Mouse (Mus musculus) Patski (cell line): ENCODE measurements around the gene Snx4. TPM values are rescaled to one million over a fixed set of nuclear protein-coding genes. Genes with fewer than 3 reads are reported as not detected.

Experiments used
- ATAC-seq: fragments of 100-300 bp; one replicate; pipeline ENCODE4 v1.8.0; 2021
- CTCF ChIA-PET: fragments of 350-600 bp; sonication (Branson Sonifier 250); formaldehyde crosslinking; loops from one replicate; lab custom pipeline; 2022; ENCODE audit warnings: inconsistent platforms; lab: Charles Lee
- POLR2A ChIA-PET: fragments of 350-600 bp; sonication (Branson Sonifier 250); formaldehyde crosslinking; loops from one replicate; lab custom pipeline; 2022; ENCODE audit warnings: antibody characterized with exemption, inconsistent platforms; lab: Charles Lee
- DNase-seq: peaks from one replicate; pipeline ENCODE4 v3.0.0-alpha.2; 2011; ENCODE audit warnings: low read depth, low spot score
- H3K27me3 ChIP-seq: fragments of 371-371 bp; one replicate; pipeline ENCODE4 v1.5.1; 2021
- CTCF ChIP-seq: fragments of 100-300 bp; IDR thresholded peaks from one replicate; pipeline ENCODE4 v1.5.1; 2021
- in situ Hi-C: fragments of 300-500 bp; cut with MboI; formaldehyde crosslinking; loops from 3 replicates; pipeline ENCODE4 v1.11.1; 2018; ENCODE audit warnings: low pct_unique_long_range_greater_than_20kb, mixed read lengths
- polyA plus RNA-seq: library from polyadenylated mRNA; unstranded; gene quantifications from one replicate; pipeline ENCODE4 v1.2.3, GENCODE M21; 2021

Gene Snx4
- polyA plus RNA-seq, 1 experiment from 2014 or later: 80.8 TPM

- ChIA-PET CTCF (no interaction called here), POLR2A (no interaction called here)
- H3K27me3 ChIP-seq: no peaks in the 10 kb centered on the region
- DNase-seq (no peak), ATAC-seq (no peak)
- no peak for TF ChIP-seq CTCF
- in situ Hi-C loops: loop anchor here (10.0 kb wide), 1 partner anchor 437 kb away; no protein-coding TSS in a partner anchor
These were observed 56.5 kb downstream of the Snx4 start for GRCm38 (mm10) chr16:33307761-33308160.

- ChIA-PET POLR2A (no interaction called here), CTCF (no interaction called here)
- TF ChIP-seq CTCF: no peak
- DNase-seq (no peak), ATAC-seq (no peak)
- H3K27me3 ChIP-seq: no peaks in the 10 kb centered on the region
- in situ Hi-C loops: loop anchor here (10.0 kb wide), 1 partner anchor 436 kb away; no protein-coding TSS in a partner anchor
These were observed 57.8 kb downstream of the Snx4 start for GRCm38 (mm10) chr16:33309066-33309465.

GRCm38 (mm10) chr16:33315611-33316010 is 64.4 kb downstream of the Snx4 start:
- DNase-seq (no peak), ATAC-seq (no peak)
- ChIA-PET POLR2A (interaction anchor here (0.5 kb wide), 1 partner anchor 1528 kb away, joined by 6 read pairs; no protein-coding TSS in a partner anchor), CTCF (no interaction called here)
- H3K27me3 ChIP-seq: no peaks in the 10 kb centered on the region
- in situ Hi-C loops: no loop called here
- no peak for TF ChIP-seq CTCF

- ChIA-PET CTCF (no interaction called here), POLR2A (interaction anchor here (0.6 to 0.8 kb wide), 2 partner anchors 102 to 645 kb away, joined by 3 to 6 read pairs; no protein-coding TSS in a partner anchor)
- ATAC-seq (no peak), DNase-seq (no peak)
- TF ChIP-seq CTCF: peak; percentile 36
- in situ Hi-C loops: no loop called here
- no peaks in the 10 kb centered on the region for H3K27me3 ChIP-seq
These were observed 66.4 kb downstream of the Snx4 start for GRCm38 (mm10) chr16:33317646-33318045.

GRCm38 (mm10) chr16:33318059-33318458 is 66.8 kb downstream of the Snx4 start:
- in situ Hi-C loops: no loop called here
- no peak for TF ChIP-seq CTCF
- POLR2A ChIA-PET: interaction anchor here (0.6 to 0.8 kb wide), 2 partner anchors 101 to 644 kb away, joined by 3 to 6 read pairs; no protein-coding TSS in a partner anchor

GRCm38 (mm10) chr16:33325704-33326455 is 74.6 kb downstream of the Snx4 start:
- in situ Hi-C loops: no loop called here
- no peak for DNase-seq
- ChIA-PET CTCF (interaction anchor here (1.6 to 2.8 kb wide), 2 partner anchors 11 to 19 kb away, joined by 4 to 9 read pairs; no protein-coding TSS in a partner anchor), POLR2A (no interaction called here)
- H3K27me3 ChIP-seq: no peaks in the 10 kb centered on the region
- no peak for TF ChIP-seq CTCF
- no peak for ATAC-seq

More at GRCm38 (mm10) chr16:33318059-33318458, 66.8 kb downstream of the Snx4 start:
- ATAC-seq: no peak
- H3K27me3 ChIP-seq: no peaks in the 10 kb centered on the region
- no peak for DNase-seq
- CTCF ChIA-PET: no interaction called here

GRCm38 (mm10) chr16:33326589-33326988 is 75.3 kb downstream of the Snx4 start:
- CTCF ChIA-PET: interaction anchor here (1.6 to 2.8 kb wide), 2 partner anchors 11 to 20 kb away, joined by 4 to 9 read pairs; no protein-coding TSS in a partner anchor
- no peaks in the 10 kb centered on the region for H3K27me3 ChIP-seq
- no peak for TF ChIP-seq CTCF
- POLR2A ChIA-PET: no interaction called here
- DNase-seq (no peak), ATAC-seq (no peak)
- in situ Hi-C loops: no loop called here

GRCm38 (mm10) chr16:33327101-33327500 is 75.9 kb downstream of the Snx4 start:
- CTCF ChIA-PET: interaction anchor here (1.6 to 2.8 kb wide), 2 partner anchors 10 to 20 kb away, joined by 4 to 9 read pairs; no protein-coding TSS in a partner anchor
- no peak for DNase-seq
- H3K27me3 ChIP-seq: no peaks in the 10 kb centered on the region
- TF ChIP-seq CTCF: no peak
- in situ Hi-C loops: no loop called here
- ATAC-seq: no peak
- POLR2A ChIA-PET: no interaction called here

- DNase-seq: no peak
- no peaks in the 10 kb centered on the region for H3K27me3 ChIP-seq
- CTCF ChIA-PET: no interaction called here
- no peak for ATAC-seq
- in situ Hi-C loops: no loop called here
- TF ChIP-seq CTCF: no peak
- POLR2A ChIA-PET: no interaction called here
These were observed 81.8 kb downstream of the Snx4 start for GRCm38 (mm10) chr16:33333015-33333414.

GRCm38 (mm10) chr16:33337177-33337576 is 85.9 kb downstream of the Snx4 start:
- ChIA-PET POLR2A (no interaction called here), CTCF (interaction anchor here (1.0 to 2.2 kb wide), 9 partner anchors 10 to 1715 kb away, joined by 3 to 9 read pairs (median 3); partner anchors contain the start of gene Zfp148)
- TF ChIP-seq CTCF: peak; percentile 83
- peak; percentile 49 for DNase-seq
- H3K27me3 ChIP-seq: no peaks in the 10 kb centered on the region
- in situ Hi-C loops: no loop called here
- peak; percentile 73 for ATAC-seq

GRCm38 (mm10) chr16:33337681-33338080 is 86.4 kb downstream of the Snx4 start:
- H3K27me3 ChIP-seq: no peaks in the 10 kb centered on the region
- POLR2A ChIA-PET: no interaction called here
- in situ Hi-C loops: no loop called here
- no peak for TF ChIP-seq CTCF
- CTCF ChIA-PET: interaction anchor here (1.0 to 2.2 kb wide), 8 partner anchors 10 to 1714 kb away, joined by 3 to 9 read pairs (median 4); partner anchors contain the start of gene Zfp148
- no peak for ATAC-seq
- DNase-seq: no peak
